Mouse (Mus musculus): ENCODE measurements around the gene St6galnac3. TPM values are rescaled to one million over a fixed set of nuclear protein-coding genes. Genes with fewer than 3 reads are reported as not detected.

The St6galnac3 gene
- total and polyA plus RNA-seq, 2 experiments from 2014 or later, result 7.3 to 9.9 TPM

DNA sequence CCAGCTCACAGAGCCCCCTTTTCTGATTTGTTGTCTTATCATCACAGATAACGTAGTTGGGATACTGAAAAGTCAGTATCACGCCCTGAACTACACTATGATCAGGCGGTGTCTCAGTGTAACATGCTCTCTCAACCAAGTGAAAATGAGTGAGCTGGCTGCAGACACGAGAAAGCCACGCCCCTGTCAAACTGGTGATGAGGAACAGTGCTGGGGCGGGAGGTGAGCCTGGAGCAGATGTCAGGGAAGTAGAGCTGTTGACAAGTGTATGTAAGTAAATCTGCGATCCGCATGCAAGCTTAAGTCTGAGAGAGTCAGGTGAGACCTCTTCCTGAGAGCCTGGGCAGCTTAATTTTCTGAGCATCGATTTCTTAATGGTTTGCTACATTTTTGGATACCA is 563.3 kb downstream of the St6galnac3 start:
- no peak for DNase-seq (ENCODE audit: low spot score)

DNA sequence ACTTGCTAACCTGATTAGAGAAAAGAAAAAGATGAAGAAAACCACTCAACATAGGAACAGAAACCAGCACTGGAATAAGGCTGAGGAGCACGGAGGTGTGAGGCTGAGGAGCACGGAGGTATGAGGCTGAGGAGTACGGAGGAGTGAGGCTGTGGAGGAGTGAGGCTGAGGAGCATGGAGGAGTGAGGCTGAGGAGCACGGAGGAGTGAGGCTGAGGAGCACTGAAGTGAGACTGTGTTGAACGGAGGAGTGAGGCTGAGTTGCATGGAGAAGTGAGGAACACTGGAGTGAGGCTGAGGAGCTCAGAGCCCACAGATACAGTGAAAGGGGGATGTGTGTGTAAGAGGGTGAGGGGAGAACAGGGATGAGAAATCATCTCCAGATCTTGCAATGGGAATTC is 564.3 kb downstream of the St6galnac3 start:
- H3K27me3 ChIP-seq (ENCODE audit: insufficient read depth, low read length), result no peaks in the 10 kb centered on the region
- ATAC-seq, result no peak
- no peaks in the 10 kb centered on the region for H3K4me1 ChIP-seq (ENCODE audit: insufficient read depth, low read length)
- no peak overlapping the region for H3K27ac ChIP-seq
- 79% methylated on average over 5 of the region's 5 CpGs for WGBS
- H3K9me3 ChIP-seq (ENCODE audit: low read length), result no peaks in the 10 kb centered on the region
- H3K36me3 ChIP-seq (ENCODE audit: insufficient read depth, low read length), result no peaks in the 10 kb centered on the region
- no peak overlapping the region for H3K4me2 ChIP-seq (ENCODE audit: low read depth, low read length)
- H3K9ac ChIP-seq (replicated peaks; ENCODE audit: low read length), result no peak overlapping the region
- no peak for TF ChIP-seq CTCF (IDR thresholded peaks at IDR 0.05; ENCODE audit: low read depth)
- H3K4me3 ChIP-seq (ENCODE audit: low read length), result no peak overlapping the region
- no peak for DNase-seq (ENCODE audit: low spot score)

More for the DNA sequence above, 563.3 kb downstream of the St6galnac3 start:
- Histone ChIP-seq H3K4me2 (ENCODE audit: low read depth, low read length) (no peak overlapping the region), H3K4me3 (ENCODE audit: low read length) (no peak overlapping the region), H3K9me3 (ENCODE audit: low read length) (no peaks in the 10 kb centered on the region), H3K9ac (replicated peaks; ENCODE audit: low read length) (no peak overlapping the region), H3K27me3 (ENCODE audit: insufficient read depth, low read length) (no peaks in the 10 kb centered on the region), H3K27ac (no peak overlapping the region), H3K36me3 (ENCODE audit: insufficient read depth, low read length) (no peaks in the 10 kb centered on the region), H3K4me1 (ENCODE audit: insufficient read depth, low read length) (no peaks in the 10 kb centered on the region)
- WGBS, result 71% methylated on average over 9 of the region's 9 CpGs
- ATAC-seq, result no peak
- TF ChIP-seq CTCF (IDR thresholded peaks at IDR 0.05; ENCODE audit: low read depth), result no peak

DNA sequence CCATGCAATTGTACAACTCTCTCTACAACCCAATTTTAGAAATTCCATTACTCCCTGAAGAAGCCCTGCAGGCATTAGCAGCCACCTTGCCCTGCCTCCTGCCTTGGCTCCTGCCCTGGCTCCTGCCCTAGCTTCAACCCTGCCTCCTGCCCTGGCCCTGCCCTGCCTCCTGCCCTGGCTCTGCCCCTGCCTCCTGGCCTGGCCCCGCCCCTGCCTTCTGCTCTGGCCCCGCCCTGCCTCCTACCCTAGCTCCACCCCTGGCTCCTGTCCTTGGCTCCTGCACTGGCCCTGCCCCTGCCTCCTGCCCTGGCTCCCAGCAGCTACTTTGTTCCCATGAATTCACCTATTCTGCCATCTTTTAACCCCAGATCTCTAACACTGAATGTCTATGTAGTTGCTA is 576.1 kb downstream of the St6galnac3 start:
- DNase-seq (ENCODE audit: low spot score), result no peak
- H3K36me3 ChIP-seq (ENCODE audit: insufficient read depth, low read length), result no peaks in the 10 kb centered on the region
- H3K4me2 ChIP-seq (ENCODE audit: low read depth, low read length), result no peak overlapping the region
- no peaks in the 10 kb centered on the region for H3K9me3 ChIP-seq (ENCODE audit: low read length)
- no peaks in the 10 kb centered on the region for H3K27me3 ChIP-seq (ENCODE audit: insufficient read depth, low read length)
- no peak for TF ChIP-seq CTCF (IDR thresholded peaks at IDR 0.05; ENCODE audit: low read depth)
- H3K27ac ChIP-seq, result no peak overlapping the region
- no peak for ATAC-seq
- no peak overlapping the region for H3K4me3 ChIP-seq (ENCODE audit: low read length)
- WGBS, result 18% methylated on average over 2 of the region's 2 CpGs
- H3K4me1 ChIP-seq (ENCODE audit: insufficient read depth, low read length), result no peaks in the 10 kb centered on the region; the same call in 1 of the 2 replicates
- H3K9ac ChIP-seq (replicated peaks; ENCODE audit: low read length), result no peak overlapping the region

Small RNAs within 50 kb of the gene (microRNA-seq; reads per million reads assigned to microRNA genes)
- gene Gm27405, result 0 reads per million in 2 experiments

Other genes starting within 250 kb of the St6galnac3 start
- not detected in 2 replicates for gene Asb17, start 119.0 kb upstream of the St6galnac3 start, total RNA-seq (2014; rRNA removed)
- not detected in 2 replicates for gene Asb17, start 119.0 kb upstream of the St6galnac3 start, polyA plus RNA-seq (2015; fragmentation: Nextera tagmentation; extraction: Ambion mirVana)
- gene Msh4, start 181.0 kb upstream of the St6galnac3 start, total RNA-seq (2014; rRNA removed), result 0.40 and 0.68 TPM in 2 replicates
- gene Msh4, start 181.0 kb upstream of the St6galnac3 start, polyA plus RNA-seq (2015; fragmentation: Nextera tagmentation; extraction: Ambion mirVana), result 0.13 and 0.19 TPM in 2 replicates
- gene Rabggtb, start 187.8 kb upstream of the St6galnac3 start, total RNA-seq (2014; rRNA removed), result 60.9 and 68.5 TPM in 2 replicates
- 62.5 and 63.3 TPM in 2 replicates for gene Rabggtb, start 187.8 kb upstream of the St6galnac3 start, polyA plus RNA-seq (2015; fragmentation: Nextera tagmentation; extraction: Ambion mirVana)
- gene Acadm, start 219.5 kb upstream of the St6galnac3 start, total RNA-seq (2014; rRNA removed), result 42.1 and 92.6 TPM in 2 replicates
- 67.9 and 71.9 TPM in 2 replicates for gene Acadm, start 219.5 kb upstream of the St6galnac3 start, polyA plus RNA-seq (2015; fragmentation: Nextera tagmentation; extraction: Ambion mirVana)
- gene Slc44a5, start 248.3 kb upstream of the St6galnac3 start, total RNA-seq (2014; rRNA removed), result 27.7 and 36.9 TPM in 2 replicates
- gene Slc44a5, start 248.3 kb upstream of the St6galnac3 start, polyA plus RNA-seq (2015; fragmentation: Nextera tagmentation; extraction: Ambion mirVana), result 6.5 TPM in 2 replicates